Mouse (Mus musculus) liver, postnatal 0 days (tissue): ENCODE data around the gene Mall.

Source experiments
- CTCF ChIP-seq: sonication (generic); IDR thresholded peaks from 2 replicates; pipeline ENCODE4 v1.5.1; 2016; ENCODE audit warnings: antibody characterized with exemption, low read depth
- EP300 ChIP-seq: IDR thresholded peaks from 2 replicates; pipeline ENCODE4 v1.6.1; 2016; ENCODE audit warnings: antibody characterized with exemption, low read depth, mild to moderate bottlenecking

DNA sequence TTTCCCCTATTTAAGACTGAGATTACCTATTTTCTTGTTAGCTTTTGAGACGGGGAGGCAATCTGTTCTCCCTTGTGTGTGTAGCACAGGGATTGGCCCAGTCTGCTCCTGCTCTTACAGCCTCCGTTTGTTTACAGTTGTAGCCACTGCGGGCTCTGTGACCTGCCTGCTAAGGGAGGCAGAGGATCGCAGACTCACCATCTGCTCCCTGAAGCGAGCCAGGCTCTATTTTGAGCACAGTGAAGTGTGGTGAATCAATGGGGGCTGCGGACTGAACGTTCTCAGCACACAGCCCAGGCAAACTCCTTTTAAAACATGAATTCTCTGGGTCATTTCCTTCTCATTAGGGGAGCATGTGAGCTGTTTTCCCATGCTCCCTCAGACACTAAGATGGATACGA is 27.4 kb upstream of the Mall start:
- TF ChIP-seq CTCF = no peak
- TF ChIP-seq EP300 = no peak
